Mouse (Mus musculus): ENCODE results near the gene Ubr4. TPM values are rescaled to one million over a fixed set of nuclear protein-coding genes. Genes with fewer than 3 reads are reported as not detected.

The Ubr4 gene
- polyA plus RNA-seq, 2 experiments = 86.6 to 159 TPM

DNA sequence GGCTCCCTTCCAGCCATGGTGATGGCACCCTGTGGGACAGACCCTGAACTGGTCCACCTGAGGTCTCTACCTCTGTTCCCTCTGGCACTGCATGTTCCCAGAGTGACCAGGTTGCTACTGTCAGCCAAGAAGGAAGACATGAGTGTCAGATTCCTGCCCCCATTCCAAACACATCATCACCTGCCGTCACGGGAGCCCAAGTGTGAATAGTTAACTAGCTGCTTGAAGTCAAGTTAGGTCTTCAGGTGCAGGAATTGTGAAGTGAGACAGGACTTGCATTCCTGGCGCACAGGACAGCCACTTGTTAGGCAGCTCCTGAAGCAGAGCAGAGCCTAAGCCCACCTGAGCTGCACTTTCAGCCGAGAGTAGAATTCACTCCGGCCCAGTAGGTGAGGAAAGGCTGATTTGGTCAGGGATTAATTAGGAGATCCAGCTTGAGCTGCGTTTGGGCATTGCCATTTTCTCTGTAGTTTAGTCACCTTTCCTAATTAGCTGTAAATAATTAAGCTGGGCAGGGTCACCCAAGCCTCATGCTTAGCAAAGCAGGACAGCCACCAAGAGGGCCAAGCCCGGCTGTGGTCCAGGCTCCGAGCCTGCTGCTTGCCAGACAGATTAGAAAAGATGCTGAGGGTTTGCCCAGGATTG is 131.2 kb downstream of the Ubr4 start:
- H3K36me3 ChIP-seq (ENCODE audit: control insufficient read depth, insufficient read depth, low read length) = peaks cover 98% of the 10 kb centered on the region
- H3K9ac ChIP-seq (ENCODE audit: low read depth, low read length, severe bottlenecking) = no peak overlapping the region
- 93% methylated on average over 8 of the region's 8 CpGs for WGBS
- ATAC-seq (ENCODE audit: low FRiP score, low read depth) (no peak), DNase-seq (ENCODE audit: low spot score) (no peak)
- H3K27ac ChIP-seq (replicated peaks; ENCODE audit: low read depth, low read length) = no peak overlapping the region
- no peaks in the 10 kb centered on the region for H3K4me1 ChIP-seq (ENCODE audit: control insufficient read depth, insufficient read depth, low read length)
- no peak overlapping the region for H3K4me2 ChIP-seq (replicated peaks; ENCODE audit: low read depth, low read length, severe bottlenecking)
- TF ChIP-seq POLR2A (IDR thresholded peaks at IDR 0.05; ENCODE audit: borderline replicate concordance, extremely low read depth, insufficient read depth, insufficient read length) = no peak
- H3K4me3 ChIP-seq (replicated peaks; ENCODE audit: low read length) = no peak overlapping the region
- no peaks in the 10 kb centered on the region for H3K27me3 ChIP-seq (ENCODE audit: control insufficient read depth, insufficient read depth, low read length)
- no peaks in the 10 kb centered on the region for H3K9me3 ChIP-seq (ENCODE audit: control insufficient read depth, low read length)

DNA sequence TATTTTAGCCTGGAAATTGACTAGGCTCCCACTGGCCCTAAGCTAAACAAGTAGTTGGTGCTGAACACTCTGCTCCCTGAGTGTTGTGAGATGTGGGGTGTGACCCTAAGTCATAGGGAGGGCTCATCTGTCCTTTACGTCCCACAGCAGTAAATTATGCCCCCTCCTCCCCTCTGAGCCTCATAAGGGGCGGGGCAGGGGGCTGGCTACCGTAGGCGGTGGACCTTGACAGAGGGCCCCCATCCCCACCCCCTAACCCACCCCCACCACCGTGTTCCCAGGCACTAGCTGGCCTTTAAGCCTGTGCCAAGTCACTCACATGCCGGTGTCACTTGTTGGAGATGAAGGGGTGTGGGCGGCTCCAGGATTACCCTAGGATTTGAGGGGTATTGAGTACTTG is 132.1 kb downstream of the Ubr4 start:
- DNase-seq (ENCODE audit: low spot score) = no peak
- TF ChIP-seq POLR2A (IDR thresholded peaks at IDR 0.05; ENCODE audit: borderline replicate concordance, extremely low read depth, insufficient read depth, insufficient read length) = no peak
- Histone ChIP-seq H3K27ac (replicated peaks; ENCODE audit: low read depth, low read length) (no peak overlapping the region), H3K4me2 (replicated peaks; ENCODE audit: low read depth, low read length, severe bottlenecking) (no peak overlapping the region), H3K27me3 (ENCODE audit: control insufficient read depth, insufficient read depth, low read length) (no peaks in the 10 kb centered on the region), H3K9ac (ENCODE audit: low read depth, low read length, severe bottlenecking) (no peak overlapping the region), H3K9me3 (ENCODE audit: control insufficient read depth, low read length) (no peaks in the 10 kb centered on the region), H3K36me3 (ENCODE audit: control insufficient read depth, insufficient read depth, low read length) (peaks cover 98% of the 10 kb centered on the region), H3K4me1 (ENCODE audit: control insufficient read depth, insufficient read depth, low read length) (no peaks in the 10 kb centered on the region), H3K4me3 (replicated peaks; ENCODE audit: low read length) (no peak overlapping the region)
- 94% methylated on average over 5 of the region's 7 CpGs for WGBS
- ATAC-seq (ENCODE audit: low FRiP score, low read depth) = no peak

DNA sequence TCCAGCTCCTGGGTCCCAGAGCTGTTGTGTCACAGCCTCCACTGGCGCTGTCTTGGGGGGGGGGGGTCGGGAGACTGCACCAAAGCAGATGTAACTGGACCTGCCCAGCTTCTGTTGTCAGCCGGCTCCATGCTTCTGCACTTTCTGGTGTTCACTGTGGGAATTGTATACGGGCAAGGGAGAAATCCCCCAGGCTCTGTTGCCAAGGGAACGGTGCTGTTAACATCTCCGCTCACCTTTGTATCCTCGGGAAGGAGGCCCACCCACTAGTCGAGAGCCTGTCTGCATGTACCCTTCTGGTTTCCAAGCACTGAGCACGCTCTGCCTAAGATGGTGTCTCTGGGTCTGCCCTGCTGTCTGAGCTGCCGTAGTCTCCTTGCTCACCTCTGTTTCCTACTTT is 134.7 kb downstream of the Ubr4 start:
- peaks cover 94% of the 10 kb centered on the region for H3K36me3 ChIP-seq (ENCODE audit: control insufficient read depth, insufficient read depth, low read length)
- no peak overlapping the region for H3K4me3 ChIP-seq (replicated peaks; ENCODE audit: low read length)
- no peaks in the 10 kb centered on the region for H3K4me1 ChIP-seq (ENCODE audit: control insufficient read depth, insufficient read depth, low read length)
- no peaks in the 10 kb centered on the region for H3K27me3 ChIP-seq (ENCODE audit: control insufficient read depth, insufficient read depth, low read length)
- no peaks in the 10 kb centered on the region for H3K9me3 ChIP-seq (ENCODE audit: control insufficient read depth, low read length)
- TF ChIP-seq POLR2A (IDR thresholded peaks at IDR 0.05; ENCODE audit: borderline replicate concordance, extremely low read depth, insufficient read depth, insufficient read length) = no peak
- no peak overlapping the region for H3K27ac ChIP-seq (replicated peaks; ENCODE audit: low read depth, low read length)
- WGBS = 49% methylated on average over 10 of the region's 10 CpGs
- no peak overlapping the region for H3K4me2 ChIP-seq (replicated peaks; ENCODE audit: low read depth, low read length, severe bottlenecking)
- H3K9ac ChIP-seq (ENCODE audit: low read depth, low read length, severe bottlenecking) = no peak overlapping the region
- DNase-seq (ENCODE audit: low spot score) (no peak), ATAC-seq (ENCODE audit: low FRiP score, low read depth) (no peak)

GRCm38 (mm10) chr4:139488325-139488724 is 135.9 kb downstream of the Ubr4 start:
- TF ChIP-seq POLR2A (IDR thresholded peaks at IDR 0.05; ENCODE audit: borderline replicate concordance, extremely low read depth, insufficient read depth, insufficient read length) = no peak
- no peak for ATAC-seq (ENCODE audit: low FRiP score, low read depth)
- no peak overlapping the region for H3K4me3 ChIP-seq (replicated peaks; ENCODE audit: low read length)
- no peak overlapping the region for H3K9ac ChIP-seq (ENCODE audit: low read depth, low read length, severe bottlenecking)
- H3K27me3 ChIP-seq (ENCODE audit: control insufficient read depth, insufficient read depth, low read length) = no peaks in the 10 kb centered on the region
- no peaks in the 10 kb centered on the region for H3K9me3 ChIP-seq (ENCODE audit: control insufficient read depth, low read length)
- WGBS = 90% methylated on average over 5 of the region's 5 CpGs
- no peaks in the 10 kb centered on the region for H3K4me1 ChIP-seq (ENCODE audit: control insufficient read depth, insufficient read depth, low read length)
- no peak for DNase-seq (ENCODE audit: low spot score)
- peaks cover 82% of the 10 kb centered on the region for H3K36me3 ChIP-seq (ENCODE audit: control insufficient read depth, insufficient read depth, low read length)
- H3K27ac ChIP-seq (replicated peaks; ENCODE audit: low read depth, low read length) = no peak overlapping the region
- H3K4me2 ChIP-seq (replicated peaks; ENCODE audit: low read depth, low read length, severe bottlenecking) = no peak overlapping the region

DNA sequence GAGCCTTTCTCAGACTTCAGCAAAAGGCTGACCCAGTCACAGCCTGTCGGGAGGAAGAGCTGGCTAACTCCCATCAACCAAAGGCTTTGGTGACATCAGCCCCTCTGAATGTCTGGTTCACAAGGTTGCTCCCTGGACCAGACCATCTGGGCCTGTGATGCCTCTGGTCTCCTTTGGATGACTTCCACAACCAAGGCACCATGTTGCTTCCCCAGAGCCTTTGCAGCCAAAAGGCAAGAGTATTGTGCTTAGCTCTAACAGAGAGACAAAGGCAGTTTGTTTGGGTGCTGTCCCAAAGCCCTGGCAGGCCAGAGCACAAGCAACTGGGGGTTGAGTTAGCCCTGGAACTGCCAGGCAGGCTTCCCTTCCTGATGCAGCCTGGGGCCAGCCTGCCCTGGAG is 137.5 kb downstream of the Ubr4 start:
- no peaks in the 10 kb centered on the region for H3K9me3 ChIP-seq (ENCODE audit: control insufficient read depth, low read length)
- WGBS = 82% methylated on average over 1 of the region's 1 CpGs
- peaks cover 66% of the 10 kb centered on the region for H3K36me3 ChIP-seq (ENCODE audit: control insufficient read depth, insufficient read depth, low read length)

More for the DNA sequence above, 137.5 kb downstream of the Ubr4 start:
- no peaks in the 10 kb centered on the region for H3K27me3 ChIP-seq (ENCODE audit: control insufficient read depth, insufficient read depth, low read length)
- TF ChIP-seq POLR2A (IDR thresholded peaks at IDR 0.05; ENCODE audit: borderline replicate concordance, extremely low read depth, insufficient read depth, insufficient read length) = no peak
- no peak overlapping the region for H3K4me3 ChIP-seq (replicated peaks; ENCODE audit: low read length)
- H3K27ac ChIP-seq (replicated peaks; ENCODE audit: low read depth, low read length) = no peak overlapping the region
- no peak overlapping the region for H3K4me2 ChIP-seq (replicated peaks; ENCODE audit: low read depth, low read length, severe bottlenecking)
- ATAC-seq (ENCODE audit: low FRiP score, low read depth) (no peak), DNase-seq (ENCODE audit: low spot score) (no peak)
- no peaks in the 10 kb centered on the region for H3K4me1 ChIP-seq (ENCODE audit: control insufficient read depth, insufficient read depth, low read length)
- no peak overlapping the region for H3K9ac ChIP-seq (ENCODE audit: low read depth, low read length, severe bottlenecking)

Measured in limb, embryonic 14.5 days (tissue).